Mouse (Mus musculus) lung, embryonic 15.5 days (tissue): Measurements from ENCODE around the gene Plekhg2. TPM values are rescaled to one million over a fixed set of nuclear protein-coding genes. Genes with fewer than 3 reads are reported as not detected.

Experiments
- ATAC-seq: fragments of 200-750 bp; cut with Nextera tagmentation; 2 replicates; pipeline ENCODE4 v1.8.0; 2017; ENCODE audit warnings: moderate number of reproducible peaks, borderline replicate concordance; ENCODE audit not compliant: low FRiP score, low TSS enrichment; ENCODE audit errors: extremely low read depth
- H3K27ac ChIP-seq: fragments of 300-500 bp; sonication (generic); 2 replicates; pipeline ENCODE4 v1.5.1; 2015; ENCODE audit warnings: moderate library complexity, mild to moderate bottlenecking, inconsistent platforms
- H3K27me3 ChIP-seq: fragments of 300-500 bp; sonication (generic); 2 replicates; pipeline ENCODE4 v1.6.1; 2015; ENCODE audit warnings: inconsistent platforms
- H3K36me3 ChIP-seq: fragments of 300-500 bp; sonication (generic); 2 replicates; pipeline ENCODE4 v1.6.1; 2015; ENCODE audit warnings: inconsistent platforms
- H3K4me1 ChIP-seq: fragments of 300-500 bp; sonication (generic); 2 replicates; pipeline ENCODE4 v1.6.1; 2015; ENCODE audit warnings: inconsistent platforms
- H3K4me2 ChIP-seq: fragments of 300-500 bp; sonication (generic); 2 replicates; pipeline ENCODE4 v1.6.1; 2015; ENCODE audit warnings: inconsistent platforms, mild to moderate bottlenecking, moderate library complexity
- H3K4me3 ChIP-seq: fragments of 300-500 bp; sonication (generic); 2 replicates; pipeline ENCODE4 v1.5.1; 2015; ENCODE audit warnings: mild to moderate bottlenecking, inconsistent platforms
- H3K9ac ChIP-seq: fragments of 300-500 bp; sonication (generic); 2 replicates; pipeline ENCODE4 v1.6.1; 2015; ENCODE audit warnings: inconsistent platforms
- H3K9me3 ChIP-seq: fragments of 300-500 bp; sonication (generic); 2 replicates; pipeline ENCODE4 v1.6.1; 2016; ENCODE audit warnings: inconsistent platforms
- WGBS: fragments of 180-500 bp; shearing (Covaris S2); methylation state at CpG from one replicate; pipeline ENCODE4 v1.1.7; 2015; 5-methylcytosine and 5-hydroxymethylcytosine counted together
- polyA plus RNA-seq: library from polyadenylated mRNA; unstranded; fragments of >200 nt; fragmentation: Nextera tagmentation; extraction: Ambion mirVana; gene quantifications from 2 replicates; pipeline ENCODE4 v1.2.1, GENCODE M21; 2015

The Plekhg2 gene
- polyA plus RNA-seq, 1 experiment from 2014 or later = 67.9 TPM

- Histone ChIP-seq H3K4me3 (0 out of 2 replicates have a peak overlapping the region, but pooled peaks have one; percentile 68), H3K36me3 (peaks cover 7% of the 10 kb centered on the region; the same call in 1 of the 2 replicates), H3K9me3 (no peaks in the 10 kb centered on the region), H3K27ac (peak overlapping the region; percentile 98), H3K27me3 (no peaks in the 10 kb centered on the region), H3K9ac (no peak overlapping the region), H3K4me2 (peak overlapping the region; percentile 83), H3K4me1 (peaks cover 54% of the 10 kb centered on the region)
- WGBS = 72% methylated on average over 10 of the region's 10 CpGs
- ATAC-seq = no peak
These were observed 2.2 kb upstream of the Plekhg2 start for GRCm38 (mm10) chr7:28374647-28375046.

- 79% methylated on average over 7 of the region's 7 CpGs for WGBS
- peaks cover 49% of the 10 kb centered on the region for H3K4me1 ChIP-seq
These were observed 1.6 kb upstream of the Plekhg2 start for GRCm38 (mm10) chr7:28373891-28374495.

GRCm38 (mm10) chr7:28373131-28373581, 757 bp upstream of the Plekhg2 start:
- H3K4me3 ChIP-seq = peak overlapping the region; percentile 86
- peak; percentile 3 for ATAC-seq
- peak overlapping the region; percentile 96 for H3K27ac ChIP-seq
- WGBS = 1% methylated on average over 9 of the region's 9 CpGs
- H3K4me1 ChIP-seq = peaks cover 48% of the 10 kb centered on the region
- peak overlapping the region; percentile 36; the same call in 1 of the 2 replicates for H3K9ac ChIP-seq
- no peaks in the 10 kb centered on the region for H3K27me3 ChIP-seq
- peaks cover 20% of the 10 kb centered on the region for H3K36me3 ChIP-seq
- peak overlapping the region; percentile 60 for H3K4me2 ChIP-seq
- no peaks in the 10 kb centered on the region for H3K9me3 ChIP-seq

More at GRCm38 (mm10) chr7:28373891-28374495, 1.6 kb upstream of the Plekhg2 start:
- Histone ChIP-seq H3K27ac (peak overlapping the region; percentile 64; the same call in 1 of the 2 replicates), H3K4me3 (no peak overlapping the region), H3K36me3 (peaks cover 12% of the 10 kb centered on the region; the same call in 1 of the 2 replicates), H3K27me3 (no peaks in the 10 kb centered on the region), H3K9ac (no peak overlapping the region), H3K9me3 (no peaks in the 10 kb centered on the region), H3K4me2 (no peak overlapping the region)
- ATAC-seq = no peak

GRCm38 (mm10) chr7:28371514-28371989, 847 bp downstream of the Plekhg2 start:
- peaks cover 35% of the 10 kb centered on the region for H3K4me1 ChIP-seq
- H3K36me3 ChIP-seq = peaks cover 36% of the 10 kb centered on the region
- WGBS = under 1% methylated on average over 41 of the region's 43 CpGs
- peak overlapping the region; percentile 77 for H3K4me2 ChIP-seq
- no peak; the same call in 1 of the 2 replicates for ATAC-seq
- no peaks in the 10 kb centered on the region for H3K9me3 ChIP-seq
- H3K27me3 ChIP-seq = no peaks in the 10 kb centered on the region
- H3K27ac ChIP-seq = peak overlapping the region; percentile 96
- H3K9ac ChIP-seq = peak overlapping the region; percentile 87
- H3K4me3 ChIP-seq = peak overlapping the region; percentile 86

GRCm38 (mm10) chr7:28370977-28371513, 1.4 kb downstream of the Plekhg2 start:
- Histone ChIP-seq H3K4me1 (peaks cover 30% of the 10 kb centered on the region), H3K27me3 (no peaks in the 10 kb centered on the region), H3K4me3 (peak overlapping the region; percentile 86), H3K4me2 (peak overlapping the region; percentile 77), H3K9me3 (no peaks in the 10 kb centered on the region), H3K9ac (peak overlapping the region; percentile 87), H3K36me3 (peaks cover 41% of the 10 kb centered on the region), H3K27ac (peak overlapping the region; percentile 96)
- no peak for ATAC-seq
- WGBS = 3% methylated on average over 11 of the region's 11 CpGs

GRCm38 (mm10) chr7:28370051-28370450, 2.3 kb downstream of the Plekhg2 start:
- Histone ChIP-seq H3K27ac (no peak overlapping the region), H3K36me3 (peaks cover 51% of the 10 kb centered on the region)
- no peak for ATAC-seq

GRCm38 (mm10) chr7:28368276-28368920, 4.0 kb downstream of the Plekhg2 start:
- H3K9me3 ChIP-seq = no peaks in the 10 kb centered on the region

More at GRCm38 (mm10) chr7:28370051-28370450, 2.3 kb downstream of the Plekhg2 start:
- 88% methylated on average over 14 of the region's 14 CpGs for WGBS
- Histone ChIP-seq H3K9ac (peak overlapping the region; percentile 87), H3K4me2 (peak overlapping the region; percentile 77), H3K4me1 (peaks cover 24% of the 10 kb centered on the region), H3K27me3 (no peaks in the 10 kb centered on the region), H3K9me3 (no peaks in the 10 kb centered on the region), H3K4me3 (peak overlapping the region; percentile 86)

GRCm38 (mm10) chr7:28367663-28368275, 4.6 kb downstream of the Plekhg2 start:
- Histone ChIP-seq H3K4me1 (peaks cover 14% of the 10 kb centered on the region), H3K9ac (no peak overlapping the region), H3K36me3 (peaks cover 70% of the 10 kb centered on the region), H3K4me3 (no peak overlapping the region), H3K9me3 (no peaks in the 10 kb centered on the region), H3K4me2 (no peak overlapping the region), H3K27me3 (no peaks in the 10 kb centered on the region), H3K27ac (no peak overlapping the region)
- WGBS = 91% methylated on average over 16 of the region's 16 CpGs
- no peak for ATAC-seq

More at GRCm38 (mm10) chr7:28368276-28368920, 4.0 kb downstream of the Plekhg2 start:
- no peak for ATAC-seq
- no peaks in the 10 kb centered on the region for H3K27me3 ChIP-seq
- H3K4me1 ChIP-seq = peaks cover 14% of the 10 kb centered on the region
- 91% methylated on average over 16 of the region's 16 CpGs for WGBS
- H3K4me2 ChIP-seq = no peak overlapping the region
- H3K4me3 ChIP-seq = no peak overlapping the region
- H3K9ac ChIP-seq = no peak overlapping the region
- H3K36me3 ChIP-seq = peaks cover 68% of the 10 kb centered on the region
- no peak overlapping the region for H3K27ac ChIP-seq

- no peak for ATAC-seq
- H3K27me3 ChIP-seq = no peaks in the 10 kb centered on the region
- H3K4me3 ChIP-seq = no peak overlapping the region
- peaks cover 78% of the 10 kb centered on the region for H3K36me3 ChIP-seq
- no peak overlapping the region for H3K27ac ChIP-seq
- no peak overlapping the region for H3K9ac ChIP-seq
- no peaks in the 10 kb centered on the region for H3K9me3 ChIP-seq
- 87% methylated on average over 16 of the region's 16 CpGs for WGBS
- H3K4me1 ChIP-seq = peaks cover 16% of the 10 kb centered on the region
- no peak overlapping the region for H3K4me2 ChIP-seq
These were observed 9.8 kb downstream of the Plekhg2 start for GRCm38 (mm10) chr7:28362441-28363060.

GRCm38 (mm10) chr7:28361647-28362341, 10.6 kb downstream of the Plekhg2 start:
- no peak overlapping the region for H3K4me2 ChIP-seq
- H3K9ac ChIP-seq = no peak overlapping the region
- no peaks in the 10 kb centered on the region for H3K27me3 ChIP-seq
- H3K9me3 ChIP-seq = no peaks in the 10 kb centered on the region
- peaks cover 70% of the 10 kb centered on the region for H3K36me3 ChIP-seq
- WGBS = 92% methylated on average over 20 of the region's 20 CpGs
- H3K27ac ChIP-seq = no peak overlapping the region
- no peak for ATAC-seq
- peaks cover 23% of the 10 kb centered on the region for H3K4me1 ChIP-seq
- no peak overlapping the region for H3K4me3 ChIP-seq

GRCm38 (mm10) chr7:28360291-28360690, 12.1 kb downstream of the Plekhg2 start:
- no peaks in the 10 kb centered on the region for H3K27me3 ChIP-seq
- H3K9me3 ChIP-seq = no peaks in the 10 kb centered on the region
- no peak for ATAC-seq
- WGBS = 87% methylated on average over 6 of the region's 6 CpGs
- peaks cover 26% of the 10 kb centered on the region for H3K4me1 ChIP-seq
- peaks cover 55% of the 10 kb centered on the region for H3K36me3 ChIP-seq
- H3K9ac ChIP-seq = no peak overlapping the region
- H3K4me3 ChIP-seq = no peak overlapping the region
- H3K4me2 ChIP-seq = no peak overlapping the region
- no peak overlapping the region for H3K27ac ChIP-seq
